Mouse (Mus musculus): ENCODE results near the gene Lcmt1. TPM values are rescaled to one million over a fixed set of nuclear protein-coding genes. Genes with fewer than 3 reads are reported as not detected.

The Lcmt1 gene
- polyA plus RNA-seq, 3 experiments from 2014 or later, result 28.0 to 33.4 (median 30.3) TPM

- ATAC-seq, result no peak
Measured at GRCm38 (mm10) chr7:123461316-123461715, 91.7 kb downstream of the Lcmt1 start.

- no peak for ATAC-seq
Measured at GRCm38 (mm10) chr7:123462070-123462501, 92.5 kb downstream of the Lcmt1 start, which contains the start of gene Aqp8. TSS of gene Aqp8 (plus strand) at chr7:123462291.

DNA sequence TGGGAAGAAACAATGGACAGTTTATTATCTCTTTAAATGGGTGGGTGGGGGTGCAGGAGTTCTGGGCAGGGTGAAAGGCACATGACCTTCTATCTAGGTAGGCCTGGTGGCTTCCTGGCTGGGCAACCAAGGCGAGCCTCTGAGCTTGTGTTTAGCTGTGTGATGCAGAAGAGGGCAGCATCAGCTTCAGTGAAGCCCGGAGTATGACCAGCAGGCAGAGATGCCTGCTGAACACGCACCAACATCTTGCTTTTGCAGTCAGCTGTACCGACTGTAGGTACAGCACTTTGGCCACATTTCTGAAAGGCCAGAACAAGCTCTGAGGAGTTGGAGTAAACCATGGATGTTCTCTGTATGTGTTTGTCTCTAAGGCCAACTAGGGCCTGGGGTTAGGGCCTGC lies 94.0 kb downstream of the Lcmt1 start:
- ATAC-seq, result no peak

DNA sequence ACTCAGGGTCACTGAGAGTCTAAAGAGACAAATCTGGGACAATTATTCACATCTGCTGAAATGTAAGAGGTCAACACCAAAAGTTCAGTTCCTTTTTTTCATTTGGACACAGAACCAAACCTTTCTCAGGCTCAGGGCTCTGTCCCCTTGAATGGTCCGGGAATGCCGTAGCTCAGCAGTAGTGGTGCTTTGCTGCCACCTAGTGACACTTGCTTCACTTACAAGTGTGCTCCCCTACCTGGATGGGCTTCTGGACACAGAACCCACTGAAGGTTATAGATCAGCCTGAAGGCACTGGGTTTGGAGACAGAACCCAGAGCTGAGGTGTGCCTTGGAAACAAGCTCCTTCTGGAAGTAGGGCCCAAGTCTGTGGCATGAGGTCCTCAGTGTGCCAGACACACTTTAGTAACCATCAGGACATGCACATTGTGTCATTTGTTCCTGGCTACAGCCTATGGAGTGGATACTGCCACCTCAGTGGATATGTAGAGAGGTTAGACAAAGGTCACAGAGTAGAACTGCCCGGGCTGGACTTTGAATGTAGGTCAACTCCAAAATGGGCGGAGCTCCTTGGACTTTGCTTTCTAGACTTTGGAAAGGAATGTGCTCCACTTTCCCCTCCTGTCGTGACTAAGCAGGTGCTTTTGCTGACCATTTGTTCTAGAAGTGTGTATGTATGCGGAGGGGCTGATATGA lies 96.3 kb downstream of the Lcmt1 start:
- ATAC-seq, result peak; percentile 56

DNA sequence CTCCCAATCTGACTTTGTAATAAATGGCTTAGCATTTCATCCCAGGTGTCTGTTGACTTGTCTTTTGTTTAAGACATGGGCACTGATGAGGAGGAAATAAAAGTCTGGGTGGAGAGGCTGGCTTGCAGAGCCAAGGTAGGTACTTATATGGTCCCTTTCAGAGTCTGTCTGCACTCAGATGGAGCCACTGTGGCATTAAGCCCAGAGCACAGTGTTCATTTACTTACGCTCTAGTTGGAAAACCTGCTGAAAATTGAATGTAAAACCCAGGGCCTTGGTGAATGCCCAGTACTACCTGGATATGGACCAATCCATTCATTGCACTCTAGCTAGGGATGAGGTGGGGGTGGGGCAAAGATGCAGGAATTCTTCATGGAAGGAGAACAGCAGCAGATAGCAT lies 98.4 kb downstream of the Lcmt1 start:
- no peak for ATAC-seq

Other genes with a start within 250 kb of the Lcmt1 start
- gene Tnrc6a, start 245.9 kb upstream of the Lcmt1 start, polyA plus RNA-seq (2017; shearing (Covaris generic)), result 100 to 1,000 TPM in 1 of 3 experiments, 10 to 100 TPM in 2; 63.0 to 158 (median 70.6) TPM
- 1 to 10 TPM in 1 of 3 experiments, under 1 TPM in 2; 0.27 to 1.9 (median 0.60) TPM for gene Slc5a11, start 155.0 kb upstream of the Lcmt1 start, polyA plus RNA-seq (2017; shearing (Covaris generic))
- 10 to 100 TPM; 19.5 to 23.4 (median 22.6) TPM for gene Arhgap17, start 131 bp downstream of the Lcmt1 start, polyA plus RNA-seq (2017; shearing (Covaris generic))
- not detected for gene Aqp8, start 92.5 kb downstream of the Lcmt1 start, polyA plus RNA-seq (2017; shearing (Covaris generic))
- gene Zkscan2, start 130.7 kb downstream of the Lcmt1 start, polyA plus RNA-seq (2017; shearing (Covaris generic)), result not detected